Mouse (Mus musculus) olfactory bulb, adult 2 months (tissue): ENCODE data around the gene Grb7.

Source experiments
- CTCF ChIP-seq: fragments of 200-500 bp; IDR thresholded peaks from 2 replicates; pipeline ENCODE4 v1.5.1; 2012; ENCODE audit warnings: low read depth, mild to moderate bottlenecking, low read length, moderate library complexity; ENCODE audit not compliant: insufficient read depth
- POLR2A ChIP-seq: fragments of 200-500 bp; IDR thresholded peaks from 2 replicates; pipeline ENCODE4 v1.6.1; 2012; ENCODE audit warnings: mild to moderate bottlenecking, low read depth, low read length, moderate library complexity; ENCODE audit not compliant: insufficient read depth

DNA sequence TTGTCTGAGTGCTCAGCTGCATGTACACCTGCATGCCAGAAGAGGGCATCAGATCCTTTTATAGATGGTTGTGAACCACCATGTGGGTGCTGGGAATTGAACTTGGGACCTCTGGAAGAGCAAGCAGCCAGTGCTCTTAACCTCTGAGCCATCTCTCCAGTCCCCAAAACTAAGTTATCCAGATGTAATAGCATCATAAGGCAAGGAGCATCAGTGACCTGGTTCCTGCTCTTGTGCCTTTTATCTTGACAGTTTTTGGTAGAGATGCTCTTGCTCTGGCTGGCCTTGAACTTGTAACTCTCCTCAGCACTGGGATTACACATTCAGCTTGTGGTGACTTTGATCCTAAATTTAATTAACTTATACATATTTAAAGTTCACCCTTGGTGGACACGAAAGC lies 2.5 kb upstream of the Grb7 start:
- no peak for TF ChIP-seq CTCF
- no peak for TF ChIP-seq POLR2A
